Mouse (Mus musculus) cerebellum, postnatal 14 days (tissue): ENCODE measurements around the gene Coro6.

ENCODE experiments used
- DNase-seq, 2 experiments: peaks; one replicate each; pipeline ENCODE4 v3.0.0; 2021; ENCODE audit warnings: mixed read lengths in 2 of 2

The Coro6 gene

GRCm38 (mm10) chr11:77465111-77465510 is 2.9 kb downstream of the Coro6 start:
- no peak for DNase-seq

GRCm38 (mm10) chr11:77466544-77466943 is 4.3 kb downstream of the Coro6 start:
- DNase-seq = no peak

GRCm38 (mm10) chr11:77467157-77467556 is 4.9 kb downstream of the Coro6 start:
- peak; percentile 68 to 71 for DNase-seq

GRCm38 (mm10) chr11:77467784-77468183 is 5.6 kb downstream of the Coro6 start:
- peak; percentile 77 to 87 for DNase-seq

- DNase-seq = no peak
Measured at GRCm38 (mm10) chr11:77468397-77468796, 6.2 kb downstream of the Coro6 start.

GRCm38 (mm10) chr11:77471407-77471806 is 9.2 kb downstream of the Coro6 start:
- no peak for DNase-seq

- DNase-seq = no peak
Measured at GRCm38 (mm10) chr11:77472775-77473174, 10.6 kb downstream of the Coro6 start.

GRCm38 (mm10) chr11:77476216-77476615 is 14.0 kb downstream of the Coro6 start:
- no peak for DNase-seq

GRCm38 (mm10) chr11:77476895-77477294 is 14.7 kb downstream of the Coro6 start:
- DNase-seq = no peak

- peak; percentile 34 to 52 for DNase-seq
Measured at GRCm38 (mm10) chr11:77483043-77483442, 20.8 kb downstream of the Coro6 start.

- no peak for DNase-seq
Measured at GRCm38 (mm10) chr11:77483510-77484255, 21.5 kb downstream of the Coro6 start.

- peak; percentile 32 to 53 for DNase-seq
Measured at GRCm38 (mm10) chr11:77485229-77485628, 23.0 kb downstream of the Coro6 start.

- DNase-seq = peak; percentile 71 to 80
Measured at GRCm38 (mm10) chr11:77486798-77487197, 24.6 kb downstream of the Coro6 start.

GRCm38 (mm10) chr11:77488771-77489581 is 26.8 kb downstream of the Coro6 start:
- DNase-seq = peak; percentile 54 to 55

GRCm38 (mm10) chr11:77489591-77490235 is 27.5 kb downstream of the Coro6 start, which contains the start of gene Ankrd13b:
Gene Ankrd13b, minus strand, starts transcription at chr11:77489678.
- peak; percentile 89 for DNase-seq

- DNase-seq = peak in 1 of 2 experiments; percentile 35
Measured at GRCm38 (mm10) chr11:77490451-77490850, 28.2 kb downstream of the Coro6 start.

- DNase-seq = peak; percentile 95 to 98
Measured at GRCm38 (mm10) chr11:77491123-77491501, 28.9 kb downstream of the Coro6 start.

GRCm38 (mm10) chr11:77491502-77492291 is 29.5 kb downstream of the Coro6 start:
- DNase-seq = peak; percentile 70 to 73

- peak in 1 of 2 experiments; percentile 66 for DNase-seq
Measured at GRCm38 (mm10) chr11:77492311-77492871, 30.2 kb downstream of the Coro6 start.

GRCm38 (mm10) chr11:77492911-77493332 is 30.7 kb downstream of the Coro6 start:
- peak; percentile 92 to 95 for DNase-seq

- DNase-seq = peak; percentile 64 to 68
Measured at GRCm38 (mm10) chr11:77493512-77494343, 31.5 kb downstream of the Coro6 start, which contains the start of gene Git1. Gene Git1, plus strand, starts transcription at chr11:77493562.
